Mouse (Mus musculus) layer of hippocampus, adult 2 months (tissue): ENCODE results near the gene Mapre3. TPM values are rescaled to one million over a fixed set of nuclear protein-coding genes. Genes with fewer than 3 reads are reported as not detected.
A peak's percentile ranks its signal among the peaks of the same experiment; 100 is the strongest.

Experiments
- DNase-seq, 2 experiments: peaks; one replicate each; pipeline ENCODE4 v3.0.0; 2022; ENCODE audit warnings: low spot score in 2 of 2
- H3K27ac ChIP-seq: fragments of 200-600 bp; 2 replicates; pipeline ENCODE4 v1.8.1; 2022
- H3K4me3 ChIP-seq: fragments of 200-600 bp; 2 replicates; pipeline ENCODE4 v1.8.1; 2022; ENCODE audit warnings: mild to moderate bottlenecking
- CTCF ChIP-seq: fragments of 200-600 bp; conservative IDR thresholded peaks from 2 replicates; pipeline ENCODE4 v1.8.1; 2022; ENCODE audit warnings: antibody characterized with exemption, mild to moderate bottlenecking, moderate library complexity
- total RNA-seq, 2 experiments: library from RNA; stranded (reverse); gene quantifications; 2 replicates each; pipeline ENCODE4 v1.2.3; 2021

The Mapre3 gene
- total RNA-seq, 2 experiments from 2014 or later: 231 to 237 TPM

- no peak for DNase-seq
- Histone ChIP-seq H3K4me3 (no peak overlapping the region), H3K27ac (no peak overlapping the region)
- TF ChIP-seq CTCF: no peak
Observed at GRCm38 (mm10) chr5:30797982-30798381, 16.5 kb upstream of the Mapre3 start.

GRCm38 (mm10) chr5:30798965-30799364, 15.5 kb upstream of the Mapre3 start:
- no peak for DNase-seq
- Histone ChIP-seq H3K27ac (no peak overlapping the region), H3K4me3 (no peak overlapping the region)
- no peak for TF ChIP-seq CTCF

GRCm38 (mm10) chr5:30802724-30803467, 11.5 kb upstream of the Mapre3 start:
- Histone ChIP-seq H3K27ac (no peak overlapping the region), H3K4me3 (no peak overlapping the region)
- no peak for DNase-seq
- TF ChIP-seq CTCF: no peak

DNA sequence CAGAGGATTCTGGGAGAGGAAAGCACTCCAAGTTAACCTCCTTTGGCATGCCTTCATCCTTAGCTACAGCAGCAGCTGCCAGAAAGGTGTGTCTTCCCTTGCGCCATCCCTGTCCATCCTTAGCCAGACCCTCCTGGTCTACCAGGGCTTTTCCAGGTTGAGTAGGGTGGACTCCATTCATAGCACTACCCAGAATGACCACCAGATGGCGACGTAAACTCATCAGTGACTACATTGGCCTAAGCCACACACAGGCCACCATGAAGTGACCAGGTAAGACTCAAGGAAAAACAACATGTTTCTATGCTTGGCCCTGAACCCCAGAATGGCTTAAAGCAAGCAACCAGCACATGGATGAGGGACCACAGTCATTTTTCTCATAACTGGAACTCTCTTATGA, 8.3 kb upstream of the Mapre3 start:
- TF ChIP-seq CTCF: peak; percentile 99
- no peak overlapping the region for H3K27ac ChIP-seq
- peak; percentile 78 to 91 for DNase-seq
- H3K4me3 ChIP-seq: no peak overlapping the region

GRCm38 (mm10) chr5:30815120-30815465, 652 bp downstream of the Mapre3 start:
- Histone ChIP-seq H3K27ac (peak overlapping the region; percentile 98), H3K4me3 (peak overlapping the region; percentile 90)
- no peak for DNase-seq
- TF ChIP-seq CTCF: no peak

GRCm38 (mm10) chr5:30816261-30816791, 1.9 kb downstream of the Mapre3 start:
- TF ChIP-seq CTCF: no peak
- DNase-seq: no peak
- Histone ChIP-seq H3K27ac (peak overlapping the region; percentile 74), H3K4me3 (peak overlapping the region; percentile 90)

DNA sequence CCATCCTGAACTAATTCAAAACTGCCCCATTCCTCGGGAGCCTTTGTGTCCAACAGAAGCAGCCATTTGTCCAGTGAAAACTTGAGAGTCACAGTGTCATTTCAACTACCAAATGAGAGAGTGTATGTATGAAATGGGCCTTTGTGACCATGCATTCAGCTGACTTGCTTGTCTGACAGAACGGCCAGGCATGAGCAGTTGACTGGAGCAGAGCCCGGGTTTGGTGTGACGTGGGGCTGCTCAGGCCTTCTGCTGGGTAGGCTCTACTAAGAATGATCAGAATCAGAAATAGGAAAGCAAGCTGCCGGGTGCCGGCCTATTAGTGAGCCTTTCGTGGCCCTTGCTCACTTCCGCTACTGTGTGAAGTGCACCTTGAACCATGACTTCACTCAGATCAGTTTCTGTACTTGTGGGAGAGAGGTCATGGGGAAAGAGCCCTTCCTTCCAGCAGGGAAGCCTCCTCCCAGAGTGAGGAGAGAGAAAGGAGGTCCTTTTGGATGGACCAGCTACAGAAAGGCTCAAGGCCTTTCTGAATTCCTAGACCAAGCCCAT, 4.4 kb downstream of the Mapre3 start:
- TF ChIP-seq CTCF: no peak
- H3K27ac ChIP-seq: peak overlapping the region; percentile 82
- DNase-seq: peak; percentile 40 to 51
- no peak overlapping the region; the same call in 1 of the 2 replicates for H3K4me3 ChIP-seq

DNA sequence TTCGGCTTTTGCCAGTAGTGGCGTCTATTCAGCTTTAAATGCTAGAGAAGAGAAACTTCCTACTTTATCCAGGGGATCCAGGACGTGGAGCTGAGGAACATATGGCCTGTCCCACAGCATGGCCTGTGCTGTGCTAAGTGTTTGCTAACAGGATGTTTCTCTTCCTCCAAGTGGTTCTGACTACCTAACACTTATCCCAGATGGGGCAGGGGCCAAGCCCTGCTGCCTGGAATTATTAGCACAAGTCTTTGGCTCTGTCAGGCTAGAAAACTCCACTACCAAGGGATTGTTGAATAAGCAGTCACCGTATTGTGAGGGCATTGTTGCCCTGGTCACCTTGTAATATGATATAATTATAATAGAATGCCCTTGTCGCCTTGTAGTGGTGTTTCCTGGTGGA, 8.2 kb downstream of the Mapre3 start:
- TF ChIP-seq CTCF: no peak
- DNase-seq: no peak

GRCm38 (mm10) chr5:30823091-30823490, 8.7 kb downstream of the Mapre3 start:
- DNase-seq: no peak
- TF ChIP-seq CTCF: no peak

More for the DNA sequence above, 8.2 kb downstream of the Mapre3 start:
- Histone ChIP-seq H3K27ac (0 out of 2 replicates have a peak overlapping the region, but pooled peaks have one; percentile 6), H3K4me3 (no peak overlapping the region)

DNA sequence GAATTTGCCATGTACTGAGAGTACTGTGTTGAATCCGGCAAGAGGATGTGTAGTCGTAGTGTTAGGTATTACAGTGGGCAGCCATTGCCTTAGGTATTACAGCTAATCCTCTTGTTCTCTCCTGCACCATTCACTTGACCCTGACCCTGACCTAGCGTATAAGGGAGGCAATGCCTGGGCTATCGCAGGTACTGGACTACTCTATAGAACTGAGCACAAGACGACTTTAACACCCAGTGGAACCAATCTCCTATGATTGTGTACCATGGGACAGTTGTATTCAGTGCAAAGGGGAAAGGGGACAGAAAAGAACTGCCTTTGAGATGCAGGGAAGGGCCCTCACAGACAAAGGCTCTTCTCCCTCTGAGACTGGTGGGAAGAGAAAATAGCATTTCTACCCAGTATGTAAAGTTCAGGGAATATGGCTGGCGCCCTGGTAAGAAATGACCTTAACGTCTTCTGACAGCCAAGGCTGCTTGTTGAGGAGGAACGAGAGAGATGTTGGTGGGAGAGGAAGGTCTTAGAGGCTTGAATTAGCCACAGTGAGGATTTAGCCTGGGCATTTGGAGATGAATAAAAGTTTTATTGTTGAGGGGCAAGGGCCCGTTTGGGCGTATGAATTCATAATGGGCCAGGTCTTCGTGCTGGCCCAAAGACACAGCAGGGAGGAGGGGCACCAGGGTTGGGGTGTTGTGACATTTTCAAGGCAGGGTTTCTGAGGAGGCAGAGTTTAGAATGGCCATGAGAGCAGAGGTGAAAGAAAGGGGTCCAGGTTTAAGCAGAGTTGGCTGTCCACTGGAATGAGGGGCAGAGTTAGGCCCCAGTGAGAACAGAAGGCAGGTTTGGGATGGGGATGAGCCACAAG, 9.9 kb downstream of the Mapre3 start:
- TF ChIP-seq CTCF: no peak

More at GRCm38 (mm10) chr5:30823091-30823490, 8.7 kb downstream of the Mapre3 start:
- H3K4me3 ChIP-seq: no peak overlapping the region
- H3K27ac ChIP-seq: 0 out of 2 replicates have a peak overlapping the region, but pooled peaks have one; percentile 6

DNA sequence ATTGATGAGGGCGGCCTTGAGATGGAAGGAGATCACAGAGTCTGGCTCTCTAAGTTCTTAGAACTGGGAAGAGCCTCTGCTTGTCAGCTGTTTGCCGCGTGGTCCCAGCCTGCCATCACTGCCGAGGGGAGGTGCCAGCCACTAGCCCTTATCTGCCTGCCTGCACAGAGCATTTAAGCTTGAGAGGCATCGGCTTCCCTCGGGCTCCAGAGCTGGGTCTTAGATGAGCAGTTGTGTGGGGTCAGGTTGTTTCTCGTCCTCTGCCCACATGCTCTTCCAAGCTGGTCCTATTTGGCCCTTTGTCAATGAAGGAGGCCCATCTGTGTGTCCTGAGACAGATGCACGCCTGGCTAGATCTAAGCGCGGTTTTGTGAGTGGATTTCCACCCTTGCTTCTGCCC, 10.7 kb downstream of the Mapre3 start:
- no peak for DNase-seq
- no peak overlapping the region for H3K4me3 ChIP-seq
- TF ChIP-seq CTCF: no peak
- H3K27ac ChIP-seq: peak overlapping the region; percentile 40

More for the DNA sequence above, 9.9 kb downstream of the Mapre3 start:
- Histone ChIP-seq H3K27ac (peak overlapping the region; percentile 40), H3K4me3 (no peak overlapping the region)
- no peak for DNase-seq

- no peak overlapping the region for H3K4me3 ChIP-seq
- no peak for DNase-seq
- peak overlapping the region; percentile 40 for H3K27ac ChIP-seq
- TF ChIP-seq CTCF: no peak
Observed at GRCm38 (mm10) chr5:30825821-30826220, 11.4 kb downstream of the Mapre3 start.

DNA sequence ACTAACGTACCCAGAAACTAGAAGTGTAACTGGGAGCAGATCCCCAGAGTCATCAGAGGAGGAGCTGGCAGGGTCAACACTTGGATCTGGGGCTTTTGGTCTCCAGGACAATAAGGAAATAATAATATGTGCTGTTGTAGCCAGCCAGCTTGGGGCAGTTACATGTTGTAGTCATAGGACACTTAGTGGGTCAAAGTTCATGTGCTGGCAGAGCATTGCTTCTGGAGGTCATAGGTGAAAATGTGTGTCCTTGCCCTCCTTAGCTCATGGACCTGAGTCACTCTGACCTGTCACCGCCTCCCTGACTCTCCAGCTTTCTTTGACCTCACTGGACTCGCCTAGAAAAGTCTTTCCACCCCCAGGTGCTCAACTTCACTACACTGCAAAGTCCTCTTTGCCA, 19.0 kb downstream of the Mapre3 start:
- no peak for TF ChIP-seq CTCF

More for the DNA sequence above, 19.0 kb downstream of the Mapre3 start:
- no peak overlapping the region for H3K27ac ChIP-seq
- DNase-seq: no peak
- no peak overlapping the region for H3K4me3 ChIP-seq
